In the genomic region with DNA sequence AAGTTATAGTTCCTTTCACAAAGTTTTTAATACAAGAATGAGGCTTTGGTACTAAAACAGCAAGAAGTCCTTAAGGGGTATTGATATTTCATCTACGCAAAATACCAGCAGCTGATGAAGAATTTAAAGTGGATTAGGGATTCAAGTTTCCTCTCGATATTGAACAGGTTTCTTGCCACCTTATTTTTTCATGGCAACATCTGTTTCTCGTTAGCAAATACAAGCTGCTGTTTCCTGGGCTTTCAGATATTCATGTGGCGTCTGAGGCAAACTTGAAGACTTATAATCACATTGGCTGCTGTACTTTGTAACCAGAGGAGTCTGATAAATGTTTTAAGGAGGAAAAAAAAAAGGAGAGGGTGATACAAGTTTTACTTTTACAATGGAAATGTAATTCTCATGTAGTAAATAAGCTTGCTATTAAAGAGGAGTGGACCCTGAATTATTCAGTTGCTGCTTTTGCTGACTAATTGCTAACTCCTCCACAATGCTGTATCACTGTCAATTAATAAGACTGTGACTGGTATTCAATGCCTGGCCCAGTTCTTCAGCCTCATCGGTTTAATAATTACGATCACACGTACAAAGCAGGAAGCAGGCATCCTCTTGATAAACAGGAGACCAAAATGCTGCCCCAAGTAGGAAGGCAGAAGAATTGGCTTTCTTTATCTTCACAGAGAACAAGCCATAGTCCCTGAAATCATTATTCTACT, we compare ENCODE assay signal across 33 mouse cellular contexts. TPM values are rescaled to one million over a fixed set of nuclear protein-coding genes. Genes with fewer than 3 reads are reported as not detected.
DNase-seq lines count a peak whose midpoint lies in the region; ATAC-seq and TF ChIP-seq lines count a peak whose summit lies in the region.
"Had no signal": no experiment of that assay in that cellular context is flagged by ENCODE, and none has a peak within 500 bp of the region (broad histone marks: within the 10 kb centered on the region; RNA-seq: fewer than 3 reads in every experiment).

No protein-coding gene starts in this region.

- no peaks in the 10 kb centered on the region for H3K27me3 ChIP-seq in midbrain, postnatal 0 days (ENCODE audit: insufficient read depth, low read length)
- H3K27me3 ChIP-seq in midbrain, embryonic 13.5 days = no peaks in the 10 kb centered on the region
- no peaks in the 10 kb centered on the region for H3K27me3 ChIP-seq in embryonic facial prominence, embryonic 14.5 days (replicated peaks; ENCODE audit: control insufficient read depth, insufficient read depth, low read length)
- H3K27me3 ChIP-seq in limb, embryonic 12.5 days = no peaks in the 10 kb centered on the region
- H3K27me3 ChIP-seq: CH12.LX; embryonic facial prominence, embryonic 12.5 days; forebrain, embryonic 15.5 days; kidney, embryonic 15.5 days; neural tube, embryonic 13.5 days; stomach, embryonic 15.5 days had no signal

- H3K4me3 ChIP-seq in midbrain, postnatal 0 days (ENCODE audit: low read depth, low read length) = no peak overlapping the region
- no peak overlapping the region for H3K4me3 ChIP-seq in midbrain, embryonic 13.5 days (replicated peaks)
- H3K4me3 ChIP-seq in embryonic facial prominence, embryonic 14.5 days (ENCODE audit: low read depth, low read length) = no peak overlapping the region
- H3K4me3 ChIP-seq in limb, embryonic 12.5 days (replicated peaks) = no peak overlapping the region
- no peak overlapping the region for H3K4me3 ChIP-seq in lung, adult 2 months (replicated peaks; ENCODE audit: extremely low read depth, low read depth, low read length)
- H3K4me3 ChIP-seq: embryonic facial prominence, embryonic 12.5 days; forebrain, embryonic 10.5 days; forebrain, embryonic 15.5 days; kidney, embryonic 15.5 days; neural tube, embryonic 13.5 days; stomach, embryonic 15.5 days had no signal

- no peaks in the 10 kb centered on the region for H3K9me3 ChIP-seq in midbrain, postnatal 0 days (ENCODE audit: low read length)
- H3K9me3 ChIP-seq in midbrain, embryonic 13.5 days = no peaks in the 10 kb centered on the region
- no peaks in the 10 kb centered on the region for H3K9me3 ChIP-seq in embryonic facial prominence, embryonic 14.5 days (ENCODE audit: control insufficient read depth, low read length)
- no peaks in the 10 kb centered on the region for H3K9me3 ChIP-seq in limb, embryonic 12.5 days
- H3K9me3 ChIP-seq: embryonic facial prominence, embryonic 12.5 days; forebrain, embryonic 10.5 days; forebrain, embryonic 15.5 days; kidney, embryonic 15.5 days; neural tube, embryonic 13.5 days; stomach, embryonic 15.5 days had no signal

- 72% methylated on average over 7 of the region's 7 CpGs for WGBS in midbrain, postnatal 0 days
- 66% methylated on average over 7 of the region's 7 CpGs for WGBS in midbrain, embryonic 13.5 days
- WGBS in embryonic facial prominence, embryonic 14.5 days = 28% methylated on average over 7 of the region's 7 CpGs
- WGBS in limb, embryonic 12.5 days = 14% methylated on average over 7 of the region's 7 CpGs
- 53% methylated on average over 7 of the region's 7 CpGs for WGBS in lung, adult 2 months

- H3K4me2 ChIP-seq in midbrain, postnatal 0 days (ENCODE audit: low read depth, low read length, poor library complexity, severe bottlenecking) = no peak overlapping the region
- no peak overlapping the region for H3K4me2 ChIP-seq in midbrain, embryonic 13.5 days (replicated peaks)
- H3K4me2 ChIP-seq in embryonic facial prominence, embryonic 14.5 days (ENCODE audit: low read depth, low read length) = no peak overlapping the region
- no peak overlapping the region for H3K4me2 ChIP-seq in limb, embryonic 12.5 days
- H3K4me2 ChIP-seq: embryonic facial prominence, embryonic 12.5 days; forebrain, embryonic 15.5 days; hindbrain, embryonic 14.5 days; kidney, embryonic 15.5 days; lung, embryonic 14.5 days; midbrain, embryonic 11.5 days; neural tube, embryonic 13.5 days; stomach, embryonic 15.5 days had no signal

- TF ChIP-seq POLR2A in lung, adult 2 months (IDR thresholded peaks at IDR 0.05; ENCODE audit: borderline replicate concordance, extremely low read depth, low read depth, low read length) = no peak

- TF ChIP-seq CTCF in midbrain, postnatal 0 days (IDR thresholded peaks at IDR 0.05) = no peak
- no peak for TF ChIP-seq CTCF in lung, adult 2 months (IDR thresholded peaks at IDR 0.05; ENCODE audit: insufficient read depth, low read length)

- no peak overlapping the region for H3K27ac ChIP-seq in midbrain, postnatal 0 days (ENCODE audit: low read depth, low read length)
- no peak overlapping the region for H3K27ac ChIP-seq in midbrain, embryonic 13.5 days
- H3K27ac ChIP-seq in embryonic facial prominence, embryonic 14.5 days (replicated peaks; ENCODE audit: low read depth, low read length) = no peak overlapping the region
- H3K27ac ChIP-seq in limb, embryonic 12.5 days = peak overlapping the region; percentile 62; the same call in 1 of the 2 replicates
- H3K27ac ChIP-seq: embryonic facial prominence, embryonic 12.5 days; forebrain, embryonic 10.5 days; forebrain, embryonic 15.5 days; hindbrain, embryonic 14.5 days; kidney, embryonic 15.5 days; liver, embryonic 14.5 days; neural tube, embryonic 13.5 days; stomach, embryonic 15.5 days had no signal

- no peaks in the 10 kb centered on the region for H3K4me1 ChIP-seq in midbrain, postnatal 0 days (ENCODE audit: insufficient read depth, low read length)
- no peaks in the 10 kb centered on the region for H3K4me1 ChIP-seq in midbrain, embryonic 13.5 days (replicated peaks)
- H3K4me1 ChIP-seq in embryonic facial prominence, embryonic 14.5 days (ENCODE audit: control insufficient read depth, insufficient read depth, low read length) = no peaks in the 10 kb centered on the region
- peaks cover 26% of the 10 kb centered on the region for H3K4me1 ChIP-seq in limb, embryonic 12.5 days (replicated peaks)
- H3K4me1 ChIP-seq in lung, adult 2 months (ENCODE audit: control insufficient read depth, insufficient read depth, low read length) = no peaks in the 10 kb centered on the region
- H3K4me1 ChIP-seq: forebrain, embryonic 15.5 days; kidney, embryonic 15.5 days; neural tube, embryonic 13.5 days; stomach, embryonic 15.5 days had no signal

- no peak for ATAC-seq in midbrain, postnatal 0 days (ENCODE audit: low FRiP score)
- ATAC-seq in midbrain, embryonic 13.5 days = no peak
- ATAC-seq in embryonic facial prominence, embryonic 14.5 days (ENCODE audit: low read depth) = no peak
- ATAC-seq in limb, embryonic 12.5 days (ENCODE audit: insufficient number of reproducible peaks, insufficient read depth, low FRiP score, low TSS enrichment, low read depth) = peak; percentile 55; the same call in 1 of the 2 replicates
- ATAC-seq: forebrain, embryonic 15.5 days had no signal

- DNase-seq in midbrain, postnatal 0 days (ENCODE audit: low spot score) = peak; percentile 8
- DNase-seq in embryonic facial prominence, embryonic 14.5 days (ENCODE audit: low spot score) = peak; percentile 32
- peak; percentile 58 for DNase-seq in retina, postnatal 1 day
- DNase-seq in right cerebral cortex, postnatal 36 days (ENCODE audit: low spot score in 2 of 2) = no peak
- DNase-seq in lung, adult 2 months = no peak
- no peak for DNase-seq in frontal cortex, postnatal 25 days (ENCODE audit: low spot score in 2 of 2)
- DNase-seq: adrenal gland, adult 8-10 months; cerebellum, adult 2 months; cerebellum, postnatal 36 days; gastrocnemius, postnatal 14 days; heart, postnatal 14 days; kidney, adult 18-20 months; kidney, postnatal 36 days; liver; lung, embryonic 14.5 days; right cerebral cortex, postnatal 14 days had no signal

- no peak overlapping the region for H3K9ac ChIP-seq in midbrain, postnatal 0 days (replicated peaks; ENCODE audit: low read length, poor library complexity, severe bottlenecking)
- no peak overlapping the region for H3K9ac ChIP-seq in midbrain, embryonic 13.5 days (replicated peaks)
- no peak overlapping the region for H3K9ac ChIP-seq in embryonic facial prominence, embryonic 14.5 days (ENCODE audit: low read depth, low read length)
- no peak overlapping the region for H3K9ac ChIP-seq in limb, embryonic 12.5 days (replicated peaks)
- H3K9ac ChIP-seq: embryonic facial prominence, embryonic 12.5 days; forebrain, embryonic 15.5 days; hindbrain, embryonic 14.5 days; kidney, embryonic 15.5 days; liver, embryonic 14.5 days; lung, embryonic 14.5 days; neural tube, embryonic 13.5 days; stomach, embryonic 15.5 days had no signal

- H3K36me3 ChIP-seq in midbrain, postnatal 0 days (ENCODE audit: insufficient read depth, low read length) = no peaks in the 10 kb centered on the region
- H3K36me3 ChIP-seq in midbrain, embryonic 13.5 days = no peaks in the 10 kb centered on the region
- H3K36me3 ChIP-seq in embryonic facial prominence, embryonic 14.5 days (ENCODE audit: control insufficient read depth, insufficient read depth, low read length) = no peaks in the 10 kb centered on the region
- H3K36me3 ChIP-seq in limb, embryonic 12.5 days = no peaks in the 10 kb centered on the region
- H3K36me3 ChIP-seq: embryonic facial prominence, embryonic 12.5 days; forebrain, embryonic 10.5 days; forebrain, embryonic 15.5 days; kidney, embryonic 15.5 days; neural tube, embryonic 13.5 days; stomach, embryonic 15.5 days had no signal

RNA-seq across cellular contexts. Expression of a gene that starts 36.8 kb away (rescaled TPM):
- total RNA-seq in midbrain, postnatal 0 days (2014; rRNA removed) = 0.14 and 0.33 TPM in 2 replicates
- polyA plus RNA-seq in midbrain, postnatal 0 days (2015; fragmentation: Nextera tagmentation; extraction: Ambion mirVana) = 0.07 and 0.25 TPM in 2 replicates
- polyA plus RNA-seq in midbrain, embryonic 13.5 days (2015; fragmentation: Nextera tagmentation; extraction: Ambion mirVana) = 0.19 and 0.44 TPM in 2 replicates
- polyA plus RNA-seq in embryonic facial prominence, embryonic 14.5 days (2014; fragmentation: Nextera tagmentation; extraction: Ambion mirVana) = 4.2 and 4.5 TPM in 2 replicates
- polyA plus RNA-seq in limb, embryonic 12.5 days (2016; fragmentation: Nextera tagmentation; extraction: Ambion mirVana) = 1.6 and 1.7 TPM in 2 replicates
- polyA plus RNA-seq in lung, adult 2 months (2012; rRNA removed) = 0.07 and 0.11 TPM in 2 replicates
- total RNA-seq: adrenal gland, adult 8-10 months; CH12.LX; ES-E14; gastrocnemius, postnatal 14 days; granulocyte monocyte progenitor cell, adult 5-6 weeks; heart, postnatal 14 days; megakaryocyte progenitor cell, adult 5-6 weeks had no signal
- polyA plus RNA-seq: C2C12; cerebellum, adult 2 months; intestine, embryonic 14.5 days; liver, embryonic 14.5 days had no signal

Comparison
In these comparisons a context has a peak if more than half of its experiments do, and no peak if none do; other contexts are left out.
1. DNase-seq: peak in midbrain, postnatal 0 days (single experiment), embryonic facial prominence, embryonic 14.5 days (single experiment) and retina, postnatal 1 day (single experiment); none in right cerebral cortex, postnatal 36 days (0 of 2), lung, adult 2 months (single experiment) and frontal cortex, postnatal 25 days (0 of 2).